Mouse (Mus musculus): ENCODE data around the gene 5330417H12Rik.

5330417H12Rik gene

DNA sequence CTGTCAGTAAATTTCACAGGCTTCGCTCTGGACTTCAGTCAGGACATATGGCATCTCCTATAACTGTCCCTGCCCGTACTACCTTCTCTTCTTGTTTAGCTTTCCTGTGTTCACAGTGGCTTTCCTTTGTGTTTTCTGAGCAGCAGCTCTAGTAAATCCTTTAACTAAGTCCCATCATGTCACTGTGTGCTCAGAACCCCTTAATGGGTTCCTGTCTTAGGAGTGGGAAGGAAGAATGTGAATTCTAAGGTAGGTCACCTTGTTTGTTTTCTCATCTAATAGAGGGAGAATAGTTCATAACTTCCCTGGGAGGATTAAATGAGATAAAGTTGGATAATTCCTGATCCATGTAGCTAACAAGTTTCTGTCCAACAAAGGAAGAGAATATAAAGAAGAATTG, at the start of gene 5330417H12Rik:
5330417H12Rik (minus strand) TSS at position 101 of the 400 bp plus-strand sequence.
- DNase-seq: no peak

- DNase-seq: no peak
These were observed 43.6 kb upstream of the 5330417H12Rik start for GRCm38 (mm10) chr7:107668514-107668913.

DNA sequence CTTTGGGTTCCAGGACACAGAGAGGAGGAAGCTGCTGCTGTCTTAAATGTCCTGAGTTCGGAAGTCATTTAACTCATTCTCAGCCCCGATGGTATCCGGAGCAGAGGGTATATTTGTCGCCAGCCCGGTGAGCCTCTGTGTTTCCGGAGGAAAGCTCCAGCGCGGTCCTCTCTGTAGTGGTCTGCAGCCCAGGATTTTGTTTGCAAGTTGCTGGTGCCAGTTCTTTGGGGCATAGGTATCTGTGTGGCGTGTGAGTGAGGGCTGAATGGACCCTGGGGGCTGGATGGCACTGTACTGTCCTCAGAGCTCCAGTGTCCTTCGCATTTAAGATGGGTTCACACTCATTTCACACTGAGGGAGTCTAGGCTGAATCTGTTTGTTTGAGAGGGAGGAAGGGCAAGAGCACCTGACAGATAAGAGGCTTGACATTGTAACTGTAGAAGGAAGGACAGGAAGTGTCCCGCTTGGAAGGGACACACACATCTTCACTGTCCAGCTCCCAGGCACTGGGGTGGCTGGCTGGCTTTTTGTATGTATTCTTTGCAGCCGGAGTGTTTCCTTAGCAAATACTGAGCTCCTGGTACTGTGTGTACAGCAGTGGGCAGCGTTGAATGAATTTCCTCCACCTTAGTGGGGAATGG, 41.4 kb upstream of the 5330417H12Rik start:
- no peak for DNase-seq

GRCm38 (mm10) chr7:107665586-107666261, 40.8 kb upstream of the 5330417H12Rik start:
- peak; percentile 24 for DNase-seq

- DNase-seq: peak; percentile 6
These were observed 40.2 kb upstream of the 5330417H12Rik start for GRCm38 (mm10) chr7:107665221-107665585.

- no peak for DNase-seq
These were observed 39.4 kb upstream of the 5330417H12Rik start for GRCm38 (mm10) chr7:107664063-107665056.

DNA sequence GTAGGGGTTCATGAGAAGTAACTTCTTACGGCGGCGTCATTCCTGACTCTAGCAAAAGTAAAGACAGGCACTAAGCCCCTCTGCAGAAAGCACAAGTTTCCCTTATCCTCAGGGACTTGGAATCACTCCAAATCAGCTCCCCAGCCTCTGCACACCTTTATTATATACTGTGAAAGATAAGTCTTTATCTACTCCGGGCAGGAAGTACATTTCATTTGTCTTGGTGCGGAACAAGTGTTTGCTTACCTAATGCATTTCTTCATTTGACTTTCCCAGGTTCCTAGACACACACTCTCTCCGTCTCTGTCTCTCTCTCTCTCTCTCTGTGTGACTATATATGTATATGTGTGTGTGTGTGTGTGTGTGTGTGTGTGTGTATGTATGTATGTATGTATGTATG, 38.7 kb upstream of the 5330417H12Rik start:
- DNase-seq: no peak

DNA sequence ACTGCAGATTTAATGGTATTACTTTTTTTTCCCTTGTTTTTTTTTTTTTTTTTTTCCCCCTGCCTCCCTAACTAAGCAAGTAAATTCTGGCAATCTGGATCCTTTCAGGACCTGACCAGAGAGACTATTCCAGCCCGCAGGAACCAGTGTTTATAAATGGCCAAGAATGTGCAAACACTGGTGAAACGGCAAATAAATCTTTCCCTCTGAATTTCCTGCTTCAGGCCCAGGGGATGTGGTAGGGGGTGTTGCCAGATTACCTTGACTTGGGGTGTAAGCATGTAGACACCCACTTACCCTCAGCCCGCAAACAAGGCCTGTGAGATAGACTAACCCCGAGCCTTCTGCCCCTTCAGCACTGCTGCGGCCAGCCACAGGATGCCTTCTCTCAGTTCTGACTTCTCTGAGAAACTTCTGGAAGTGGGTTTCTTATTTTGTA, 36.9 kb upstream of the 5330417H12Rik start:
- DNase-seq: no peak

DNA sequence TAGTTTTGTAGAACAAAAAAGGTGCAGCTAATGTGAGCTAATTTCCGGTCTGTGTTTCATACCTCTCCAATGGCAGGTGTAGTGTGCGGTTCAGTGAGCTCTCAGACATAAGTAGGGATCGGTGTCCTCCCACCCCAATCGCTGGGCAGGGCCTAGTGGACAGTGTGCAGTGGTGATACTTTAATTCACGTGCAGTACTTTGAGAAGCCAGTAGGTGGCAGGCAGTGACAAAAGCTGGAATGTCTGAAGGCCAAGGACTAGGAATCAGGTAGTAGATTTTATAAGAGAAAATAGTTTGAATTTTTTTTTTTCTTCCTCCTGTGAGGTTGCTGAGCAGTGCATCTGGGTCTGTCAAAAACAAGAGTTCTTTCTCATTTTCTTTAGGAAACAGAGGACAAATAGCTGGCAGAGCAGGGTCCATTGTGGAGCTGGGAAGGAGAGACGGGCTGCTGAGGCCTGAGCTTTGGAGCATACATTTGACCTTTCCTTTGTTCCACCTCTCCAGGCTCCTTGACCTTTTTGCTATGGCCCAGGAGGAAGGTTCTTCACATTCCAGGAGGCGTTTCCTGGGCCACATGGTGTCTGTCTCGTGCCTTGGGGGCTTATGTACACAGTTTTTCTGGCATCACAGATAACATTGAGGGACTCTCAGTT, 36.4 kb upstream of the 5330417H12Rik start:
- peak; percentile 66 for DNase-seq

GRCm38 (mm10) chr7:107659186-107659918, 34.4 kb upstream of the 5330417H12Rik start:
- no peak for DNase-seq

GRCm38 (mm10) chr7:107656451-107656850, 31.5 kb upstream of the 5330417H12Rik start:
- no peak for DNase-seq

GRCm38 (mm10) chr7:107651821-107652220, 26.9 kb upstream of the 5330417H12Rik start:
- DNase-seq: no peak

DNA sequence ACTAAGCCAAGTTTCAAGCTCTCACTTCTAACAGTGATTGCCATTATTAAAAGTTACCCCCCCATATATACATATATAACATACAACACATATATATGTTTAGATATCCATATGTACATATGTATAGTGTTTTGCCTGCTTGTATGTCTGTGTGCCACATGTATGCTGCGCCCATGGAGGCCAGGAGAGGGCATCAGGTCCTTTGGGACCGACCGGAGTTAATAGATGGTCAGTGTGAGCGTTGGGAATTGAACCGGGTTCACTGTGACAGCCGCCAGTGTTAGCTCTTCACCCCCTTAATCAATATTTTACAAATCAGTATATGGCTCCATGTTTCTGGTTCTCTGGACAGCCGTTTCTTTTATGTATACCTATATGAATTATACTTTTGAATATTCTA, 25.0 kb upstream of the 5330417H12Rik start:
- DNase-seq: no peak

DNA sequence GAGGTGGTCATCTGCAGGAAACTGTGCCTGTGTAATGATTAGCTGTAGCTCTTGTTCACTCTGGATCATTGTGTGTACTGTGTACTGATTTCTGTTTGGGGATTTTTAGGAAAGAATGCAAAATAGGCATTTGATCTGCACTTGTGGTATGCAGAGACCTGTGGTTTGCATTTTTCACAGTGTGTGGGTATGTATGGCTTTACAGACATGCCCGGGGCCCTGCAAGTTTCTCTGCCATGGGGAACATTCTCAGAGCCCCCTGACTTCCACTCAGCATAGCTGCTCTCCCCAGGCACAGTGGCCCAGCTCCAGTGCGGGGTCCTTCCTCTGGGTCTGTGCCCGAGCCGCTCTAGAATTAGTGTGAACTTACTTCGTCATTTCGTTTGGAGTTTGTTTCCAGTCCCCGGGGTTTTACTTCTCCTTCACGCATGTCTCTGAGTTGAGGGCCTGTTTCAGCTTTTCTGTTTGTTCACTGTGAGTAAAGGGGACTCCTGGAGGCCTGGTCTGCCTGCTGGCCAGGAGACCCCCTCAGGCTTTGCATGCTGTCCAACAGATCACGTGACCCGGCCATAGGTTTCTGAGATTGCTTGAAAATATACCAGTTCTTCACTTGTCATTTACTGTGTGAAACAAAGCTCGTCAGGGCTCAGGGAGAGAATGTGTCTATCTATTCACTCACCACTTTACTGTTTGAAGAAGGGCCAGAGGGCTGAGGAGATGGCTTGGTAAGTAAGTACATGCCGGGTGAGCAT, 24.2 kb upstream of the 5330417H12Rik start:
- no peak for DNase-seq

- no peak for DNase-seq
These were observed 20.0 kb upstream of the 5330417H12Rik start for GRCm38 (mm10) chr7:107644987-107645386.

- DNase-seq: peak; percentile 45
These were observed 17.8 kb upstream of the 5330417H12Rik start for GRCm38 (mm10) chr7:107642586-107643275.

DNA sequence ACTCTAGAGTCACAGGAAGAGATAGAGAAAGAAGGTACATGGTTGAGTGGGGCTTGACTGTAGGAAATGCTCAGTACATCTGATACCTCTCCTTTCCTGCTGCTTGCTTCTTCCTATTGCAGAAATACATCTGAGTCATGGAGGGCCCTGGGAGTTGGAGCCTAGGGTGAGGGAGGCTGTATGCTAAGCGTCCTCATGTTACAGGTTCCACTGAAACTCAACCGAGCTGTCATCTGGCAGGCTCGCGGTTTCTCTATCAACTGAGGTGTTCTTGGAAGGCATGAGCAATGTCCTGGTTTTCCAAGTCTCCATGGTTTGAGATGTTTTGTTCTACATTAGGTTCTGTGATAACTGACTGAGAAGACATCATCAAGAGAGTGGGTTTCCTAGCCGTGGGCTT, 13.1 kb upstream of the 5330417H12Rik start:
- DNase-seq: no peak

DNA sequence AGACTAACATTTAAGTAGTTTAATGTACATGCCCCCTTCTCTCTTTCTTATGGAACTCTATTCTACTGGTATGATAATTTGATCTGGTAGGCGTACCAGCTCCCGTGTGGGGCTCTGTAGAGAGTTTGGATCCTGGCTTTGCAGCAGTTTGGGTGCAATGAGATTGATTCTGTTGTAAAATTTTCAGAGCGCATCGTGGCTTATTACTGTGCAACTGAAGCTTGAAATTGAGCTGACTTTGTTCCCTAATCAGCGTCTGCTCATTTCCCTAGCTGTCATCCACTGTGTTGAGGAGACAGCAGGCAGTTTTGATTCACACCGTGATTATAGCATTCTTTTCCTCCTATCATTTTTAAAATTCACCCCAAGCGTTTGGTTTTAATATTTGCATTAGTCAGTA, 12.4 kb upstream of the 5330417H12Rik start:
- DNase-seq: no peak

DNA sequence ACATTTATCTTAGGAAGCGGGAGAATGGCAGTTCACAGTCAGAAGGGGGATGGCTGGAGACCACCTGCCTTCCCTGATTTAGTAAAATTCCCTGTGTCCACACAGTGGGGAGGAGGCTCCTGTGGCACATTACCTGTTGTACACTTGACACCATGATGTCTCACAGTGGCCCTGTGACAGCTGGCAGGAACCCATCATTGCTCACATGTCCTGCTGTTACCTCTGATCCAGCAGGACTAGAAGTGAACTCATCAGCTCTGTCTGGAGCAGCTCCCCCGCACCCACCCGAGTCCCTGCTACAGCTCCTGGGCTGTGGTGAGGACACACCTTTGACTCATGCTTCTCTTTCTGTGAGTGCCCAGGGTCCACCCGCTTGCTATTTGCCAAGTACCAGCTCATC, 8.2 kb upstream of the 5330417H12Rik start:
- DNase-seq: no peak

DNA sequence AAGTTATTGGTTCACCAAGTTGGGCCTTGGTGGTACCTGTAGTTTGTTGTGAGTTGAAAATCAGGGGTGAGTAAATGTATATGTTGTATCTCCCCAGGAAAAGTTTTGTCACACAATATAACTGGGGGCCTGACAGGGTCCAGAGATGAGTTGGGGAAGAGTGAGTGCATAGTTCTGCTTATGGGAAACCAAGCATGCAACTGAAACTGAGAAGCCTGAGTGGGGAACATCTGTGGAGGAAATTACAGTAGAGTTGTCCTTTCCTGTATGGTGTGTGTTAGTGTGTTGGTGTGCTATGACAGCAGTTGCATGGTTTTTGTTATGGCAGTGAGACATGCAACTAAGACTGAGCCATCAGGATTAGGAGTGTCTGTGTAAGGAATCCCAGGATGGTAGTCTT, 3.4 kb upstream of the 5330417H12Rik start:
- DNase-seq: no peak

DNA sequence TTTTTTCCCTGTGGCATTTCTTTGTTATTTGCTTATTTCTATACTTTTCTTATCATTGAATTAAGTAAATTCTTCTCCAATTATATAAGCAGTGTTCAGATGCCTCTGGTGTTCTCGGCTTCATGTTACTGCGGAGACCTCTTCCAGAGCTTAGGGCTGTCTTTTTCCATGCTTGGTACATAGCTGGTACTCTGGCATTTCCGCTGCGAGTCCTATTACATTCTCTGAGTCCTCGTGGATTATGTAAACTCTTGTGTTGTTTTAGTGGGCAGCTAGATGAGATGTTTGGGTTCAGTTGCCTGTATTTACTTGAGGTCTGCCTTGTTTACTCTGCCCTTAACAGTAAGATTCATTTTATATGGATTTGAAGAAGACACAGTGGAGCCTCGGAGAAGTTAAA, 820 bp upstream of the 5330417H12Rik start:
- DNase-seq: no peak
